Mouse (Mus musculus) bone marrow, adult 2 months (tissue): ENCODE results near the gene Nudt8.

ENCODE experiments used
- CTCF ChIP-seq: fragments of 200-500 bp; IDR thresholded peaks from 2 replicates; pipeline ENCODE4 v1.5.1; 2011; ENCODE audit warnings: low read length, control low read depth; ENCODE audit not compliant: control insufficient read depth, insufficient read depth
- POLR2A ChIP-seq: fragments of 200-500 bp; IDR thresholded peaks from 2 replicates; pipeline ENCODE4 v1.6.1; 2011; ENCODE audit warnings: low read depth, mild to moderate bottlenecking, control low read depth, low read length, borderline replicate concordance; ENCODE audit not compliant: control insufficient read depth

DNA sequence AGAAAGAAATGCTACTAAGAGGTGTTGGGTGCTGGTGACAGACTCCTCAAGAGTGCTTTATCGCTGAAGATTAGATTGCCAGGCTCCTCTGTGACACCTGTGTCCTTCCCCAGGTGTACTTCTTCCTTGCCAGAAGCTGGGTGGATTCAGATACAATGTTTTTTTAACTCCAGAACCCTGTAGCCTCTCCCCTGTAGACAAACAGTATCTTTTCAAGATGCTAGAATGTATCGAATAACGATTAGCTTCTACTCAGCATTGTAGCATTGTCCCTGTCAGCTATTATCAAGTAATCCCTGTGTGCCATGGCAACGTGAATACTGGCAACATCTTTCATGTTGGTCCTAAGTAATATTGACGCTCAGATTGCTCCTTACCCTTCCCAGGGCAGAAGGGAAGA, 33.4 kb downstream of the Nudt8 start:
- TF ChIP-seq POLR2A = no peak
- TF ChIP-seq CTCF = no peak
